Mouse (Mus musculus): Measurements from ENCODE around the gene Igf1. TPM values are rescaled to one million over a fixed set of nuclear protein-coding genes. Genes with fewer than 3 reads are reported as not detected.

Igf1 gene
- polyA plus RNA-seq, 1 experiment from 2014 or later = 20.5 TPM

DNA sequence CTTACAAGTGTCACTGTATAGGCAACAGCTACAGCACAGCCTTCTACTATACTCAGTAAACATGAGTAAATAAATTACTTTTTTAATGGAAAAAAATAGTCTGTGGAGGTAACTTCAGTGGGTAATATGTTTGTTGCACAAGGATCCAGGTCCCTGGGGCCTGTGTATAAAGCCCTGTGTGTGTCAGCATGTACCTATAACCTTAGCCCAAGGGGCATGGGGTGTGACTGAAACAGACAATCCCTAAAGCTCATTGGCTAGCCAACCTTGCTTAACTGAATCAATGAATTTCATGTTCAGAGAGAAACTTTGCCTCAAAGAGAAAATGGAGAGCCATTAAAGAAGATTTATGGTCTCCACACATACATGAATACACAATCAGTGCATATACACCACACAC lies 34.2 kb downstream of the Igf1 start:
- no peaks in the 10 kb centered on the region for H3K27me3 ChIP-seq (replicated peaks; ENCODE audit: insufficient read depth, low read length)
- H3K4me1 ChIP-seq (ENCODE audit: insufficient read depth, low read depth, low read length) = no peaks in the 10 kb centered on the region
- no peak for ATAC-seq
- no peak overlapping the region for H3K4me2 ChIP-seq (replicated peaks; ENCODE audit: low read depth, low read length)
- no peaks in the 10 kb centered on the region for H3K36me3 ChIP-seq (ENCODE audit: insufficient read depth, low read length)
- no peak for DNase-seq (ENCODE audit: low spot score)
- TF ChIP-seq EP300 (IDR thresholded peaks at IDR 0.05) (no peak), CTCF (IDR thresholded peaks at IDR 0.05) (no peak)
- no peak overlapping the region for H3K4me3 ChIP-seq (ENCODE audit: low read depth, low read length)
- no peak overlapping the region for H3K27ac ChIP-seq (ENCODE audit: low read length)
- H3K9ac ChIP-seq (replicated peaks; ENCODE audit: low read depth) = no peak overlapping the region
- H3K9me3 ChIP-seq (ENCODE audit: low read length) = no peaks in the 10 kb centered on the region

DNA sequence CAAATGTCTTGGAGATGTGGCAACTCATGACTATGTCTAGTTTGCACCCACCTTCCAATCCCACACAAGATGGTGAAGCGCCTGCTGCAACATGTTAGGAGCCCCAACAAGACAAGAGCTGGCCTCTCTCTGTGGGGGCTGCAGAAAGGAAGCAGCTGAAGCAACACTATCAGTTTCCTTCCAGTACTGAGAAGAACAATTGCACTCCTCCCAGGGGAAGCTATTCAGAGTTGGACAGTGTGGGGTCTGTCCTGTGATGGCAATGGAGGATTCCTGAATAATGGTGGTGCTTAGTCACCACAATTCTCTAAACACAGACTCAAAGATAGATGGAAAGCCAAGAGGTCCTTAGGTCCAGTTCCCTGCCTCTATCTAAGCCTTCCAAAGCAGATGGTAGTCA lies 35.2 kb downstream of the Igf1 start:
- DNase-seq (ENCODE audit: low spot score) (no peak), ATAC-seq (no peak)
- no peak overlapping the region for H3K27ac ChIP-seq (ENCODE audit: low read length)
- no peak overlapping the region for H3K4me2 ChIP-seq (replicated peaks; ENCODE audit: low read depth, low read length)
- H3K9ac ChIP-seq (replicated peaks; ENCODE audit: low read depth) = no peak overlapping the region
- H3K36me3 ChIP-seq (ENCODE audit: insufficient read depth, low read length) = no peaks in the 10 kb centered on the region
- 83% methylated on average over 1 of the region's 1 CpGs for WGBS
- no peak overlapping the region for H3K4me3 ChIP-seq (ENCODE audit: low read depth, low read length)
- no peaks in the 10 kb centered on the region for H3K9me3 ChIP-seq (ENCODE audit: low read length)
- TF ChIP-seq CTCF (IDR thresholded peaks at IDR 0.05) = no peak
- TF ChIP-seq EP300 (IDR thresholded peaks at IDR 0.05) = no peak
- H3K27me3 ChIP-seq (replicated peaks; ENCODE audit: insufficient read depth, low read length) = no peaks in the 10 kb centered on the region
- no peaks in the 10 kb centered on the region for H3K4me1 ChIP-seq (ENCODE audit: insufficient read depth, low read depth, low read length)

DNA sequence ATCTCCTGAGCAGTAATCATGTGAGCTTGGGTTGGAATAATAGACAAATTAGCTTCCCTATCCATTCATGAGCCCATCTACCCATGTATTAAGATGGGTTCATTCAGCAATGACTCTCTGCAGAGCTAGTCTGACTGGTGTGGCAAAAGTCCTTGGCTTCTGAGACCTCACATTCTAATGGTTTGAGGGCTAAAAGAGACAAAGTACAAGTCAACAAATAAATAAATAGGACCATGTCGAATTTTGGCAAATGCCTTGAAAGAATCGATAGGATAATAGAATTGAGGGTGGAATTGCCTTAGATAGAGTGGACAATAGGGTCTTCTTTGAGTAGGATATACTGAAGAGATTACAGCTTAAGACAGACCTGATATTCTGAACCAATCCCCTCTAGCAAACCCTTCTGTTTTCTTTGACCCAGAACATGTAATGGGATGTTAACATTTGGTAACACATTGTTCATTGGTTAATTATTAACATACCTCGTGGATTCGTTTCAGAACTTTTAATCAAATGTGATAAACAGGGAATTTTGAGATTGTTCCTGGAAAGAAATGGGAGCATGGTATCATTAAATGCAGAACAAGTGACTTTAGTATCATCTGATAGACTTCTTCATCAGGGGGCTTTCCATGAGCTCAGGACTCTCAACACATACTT lies 36.5 kb downstream of the Igf1 start:
- 77% methylated on average over 4 of the region's 4 CpGs for WGBS
- H3K4me3 ChIP-seq (ENCODE audit: low read depth, low read length) = no peak overlapping the region
- DNase-seq (ENCODE audit: low spot score) = no peak
- H3K27ac ChIP-seq (ENCODE audit: low read length) = no peak overlapping the region
- no peak overlapping the region for H3K9ac ChIP-seq (replicated peaks; ENCODE audit: low read depth)
- no peak overlapping the region for H3K4me2 ChIP-seq (replicated peaks; ENCODE audit: low read depth, low read length)
- no peak for TF ChIP-seq EP300 (IDR thresholded peaks at IDR 0.05)
- TF ChIP-seq CTCF (IDR thresholded peaks at IDR 0.05) = no peak
- H3K4me1 ChIP-seq (ENCODE audit: insufficient read depth, low read depth, low read length) = no peaks in the 10 kb centered on the region
- H3K9me3 ChIP-seq (ENCODE audit: low read length) = no peaks in the 10 kb centered on the region
- no peaks in the 10 kb centered on the region for H3K36me3 ChIP-seq (ENCODE audit: insufficient read depth, low read length)
- ATAC-seq = no peak
- H3K27me3 ChIP-seq (replicated peaks; ENCODE audit: insufficient read depth, low read length) = no peaks in the 10 kb centered on the region

DNA sequence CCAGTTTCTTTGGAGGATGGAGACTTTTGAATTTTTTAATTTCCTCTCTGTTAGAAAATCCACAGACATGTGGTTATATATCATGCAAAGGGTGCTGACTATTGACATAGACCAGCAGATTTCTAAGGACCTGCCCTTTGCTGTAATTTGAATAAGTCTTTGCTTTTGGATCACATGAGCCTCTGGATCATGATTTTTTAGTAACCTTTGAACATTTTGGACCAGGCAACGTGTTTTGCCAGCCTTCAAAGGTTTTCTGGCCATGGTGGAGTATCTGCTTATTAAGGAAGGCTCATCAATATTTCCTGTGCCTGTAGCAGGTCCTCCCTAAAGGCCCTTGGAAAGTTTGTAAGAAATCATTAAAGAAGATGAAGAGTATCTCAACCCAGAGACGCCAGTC lies 37.3 kb downstream of the Igf1 start:
- Histone ChIP-seq H3K9me3 (ENCODE audit: low read length) (no peaks in the 10 kb centered on the region), H3K9ac (replicated peaks; ENCODE audit: low read depth) (no peak overlapping the region), H3K4me1 (ENCODE audit: insufficient read depth, low read depth, low read length) (no peaks in the 10 kb centered on the region), H3K4me3 (ENCODE audit: low read depth, low read length) (no peak overlapping the region), H3K4me2 (replicated peaks; ENCODE audit: low read depth, low read length) (no peak overlapping the region), H3K27me3 (replicated peaks; ENCODE audit: insufficient read depth, low read length) (no peaks in the 10 kb centered on the region), H3K36me3 (ENCODE audit: insufficient read depth, low read length) (no peaks in the 10 kb centered on the region), H3K27ac (ENCODE audit: low read length) (no peak overlapping the region)
- no peak for DNase-seq (ENCODE audit: low spot score)
- TF ChIP-seq EP300 (IDR thresholded peaks at IDR 0.05) (no peak), CTCF (IDR thresholded peaks at IDR 0.05) (no peak)
- WGBS = 64% methylated on average over 2 of the region's 2 CpGs
- ATAC-seq = no peak

DNA sequence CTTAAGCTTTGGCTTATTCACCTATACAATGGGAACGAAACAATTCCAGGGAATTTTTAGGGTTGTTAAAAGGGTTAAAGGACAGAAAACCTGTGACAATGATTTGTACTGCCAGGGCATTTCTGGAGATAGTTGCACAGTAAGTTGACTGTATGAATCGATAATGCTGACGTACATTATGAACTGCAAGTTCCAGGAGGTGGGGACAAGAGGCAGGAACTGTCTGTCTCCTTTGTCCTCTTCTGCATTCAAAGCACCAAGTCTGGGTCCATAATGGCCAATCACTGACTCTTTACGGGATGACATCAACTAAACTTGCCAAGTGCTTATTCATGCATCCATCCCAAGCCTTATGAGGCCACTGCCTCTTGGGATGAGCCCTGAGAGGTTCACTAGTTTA lies 39.3 kb downstream of the Igf1 start:
- no peaks in the 10 kb centered on the region for H3K27me3 ChIP-seq (replicated peaks; ENCODE audit: insufficient read depth, low read length)
- no peak overlapping the region for H3K9ac ChIP-seq (replicated peaks; ENCODE audit: low read depth)
- H3K27ac ChIP-seq (ENCODE audit: low read length) = no peak overlapping the region
- no peak for DNase-seq (ENCODE audit: low spot score)
- no peak overlapping the region for H3K4me2 ChIP-seq (replicated peaks; ENCODE audit: low read depth, low read length)
- H3K9me3 ChIP-seq (ENCODE audit: low read length) = no peaks in the 10 kb centered on the region
- H3K36me3 ChIP-seq (ENCODE audit: insufficient read depth, low read length) = no peaks in the 10 kb centered on the region
- H3K4me3 ChIP-seq (ENCODE audit: low read depth, low read length) = no peak overlapping the region
- TF ChIP-seq CTCF (IDR thresholded peaks at IDR 0.05) (no peak), EP300 (IDR thresholded peaks at IDR 0.05) (no peak)
- no peaks in the 10 kb centered on the region for H3K4me1 ChIP-seq (ENCODE audit: insufficient read depth, low read depth, low read length)
- 91% methylated on average over 4 of the region's 4 CpGs for WGBS
- ATAC-seq = no peak

DNA sequence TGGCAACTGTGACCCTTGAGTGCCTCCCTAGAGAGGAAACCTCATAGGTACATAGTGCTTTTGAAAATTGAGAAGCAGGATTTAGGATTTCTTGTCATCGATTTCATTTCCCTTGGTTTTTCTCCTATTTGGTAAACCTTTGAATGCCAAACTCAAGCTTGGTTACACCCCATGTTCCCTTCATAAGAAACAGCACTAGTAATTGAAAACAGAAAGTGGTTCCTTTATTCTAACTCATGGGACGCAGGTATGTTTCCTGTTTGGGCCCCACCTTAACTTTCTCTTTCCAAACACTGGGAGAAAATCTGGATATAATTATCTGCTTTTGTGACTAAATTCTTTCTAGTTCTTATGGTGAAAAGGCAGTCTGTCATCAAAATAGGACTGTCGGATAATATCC lies 40.8 kb downstream of the Igf1 start:
- ATAC-seq = no peak
- no peak overlapping the region for H3K4me3 ChIP-seq (ENCODE audit: low read depth, low read length)
- WGBS = 82% methylated on average over 3 of the region's 3 CpGs
- no peaks in the 10 kb centered on the region for H3K4me1 ChIP-seq (ENCODE audit: insufficient read depth, low read depth, low read length)
- no peak overlapping the region for H3K27ac ChIP-seq (ENCODE audit: low read length)
- no peaks in the 10 kb centered on the region for H3K9me3 ChIP-seq (ENCODE audit: low read length)
- no peak overlapping the region for H3K4me2 ChIP-seq (replicated peaks; ENCODE audit: low read depth, low read length)
- no peaks in the 10 kb centered on the region for H3K36me3 ChIP-seq (ENCODE audit: insufficient read depth, low read length)
- DNase-seq (ENCODE audit: low spot score) = no peak
- no peak overlapping the region for H3K9ac ChIP-seq (replicated peaks; ENCODE audit: low read depth)
- TF ChIP-seq CTCF (IDR thresholded peaks at IDR 0.05) = no peak
- no peak for TF ChIP-seq EP300 (IDR thresholded peaks at IDR 0.05)
- no peaks in the 10 kb centered on the region for H3K27me3 ChIP-seq (replicated peaks; ENCODE audit: insufficient read depth, low read length)

DNA sequence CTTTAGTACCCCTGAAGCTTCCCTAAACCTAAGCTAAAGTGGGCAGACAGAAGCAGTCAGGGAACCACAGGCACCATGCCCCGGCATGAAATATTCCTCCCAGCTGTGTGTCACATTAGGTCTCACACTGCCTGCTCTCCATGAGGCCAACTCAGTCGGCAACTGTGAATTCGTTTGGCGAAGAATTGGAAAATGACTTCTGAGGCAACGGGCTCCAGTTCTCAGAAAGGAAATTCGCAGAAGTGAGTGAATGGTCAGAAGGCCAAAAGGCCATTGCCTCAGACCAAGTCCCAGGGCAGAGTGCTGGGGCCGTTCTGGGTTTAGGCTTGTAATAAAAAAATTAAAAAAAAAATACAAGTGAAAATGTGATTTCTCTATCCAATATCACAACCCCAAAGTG lies 43.9 kb downstream of the Igf1 start:
- TF ChIP-seq EP300 (IDR thresholded peaks at IDR 0.05) (no peak), CTCF (IDR thresholded peaks at IDR 0.05) (no peak)

More for the DNA sequence above, 43.9 kb downstream of the Igf1 start:
- ATAC-seq (no peak), DNase-seq (ENCODE audit: low spot score) (peak; percentile 22)
- Histone ChIP-seq H3K36me3 (ENCODE audit: insufficient read depth, low read length) (no peaks in the 10 kb centered on the region), H3K27me3 (replicated peaks; ENCODE audit: insufficient read depth, low read length) (no peaks in the 10 kb centered on the region), H3K4me1 (ENCODE audit: insufficient read depth, low read depth, low read length) (no peaks in the 10 kb centered on the region), H3K4me2 (replicated peaks; ENCODE audit: low read depth, low read length) (no peak overlapping the region), H3K27ac (ENCODE audit: low read length) (no peak overlapping the region), H3K4me3 (ENCODE audit: low read depth, low read length) (no peak overlapping the region), H3K9me3 (ENCODE audit: low read length) (no peaks in the 10 kb centered on the region), H3K9ac (replicated peaks; ENCODE audit: low read depth) (no peak overlapping the region)
- 66% methylated on average over 7 of the region's 7 CpGs for WGBS
